Mouse (Mus musculus): ENCODE data around the gene Lcn9.
"Not testable (repeated sequence)": the region's sequence is repeated elsewhere in the genome, so short reads cannot be mapped to it uniquely, and the experiment has no call there.

Lcn9 gene

GRCm38 (mm10) chr2:25822806-25823205, at the start of gene Lcn9:
Lcn9 (plus strand) TSS chr2:25823153.
- DNase-seq, result no peak

GRCm38 (mm10) chr2:25773507-25773906, 49.4 kb upstream of the Lcn9 start:
- no peak for DNase-seq

- DNase-seq, result no peak
These were observed 48.3 kb upstream of the Lcn9 start for GRCm38 (mm10) chr2:25774640-25775039.

GRCm38 (mm10) chr2:25775991-25776390, 47.0 kb upstream of the Lcn9 start:
- no peak for DNase-seq

- DNase-seq, result no peak
These were observed 46.2 kb upstream of the Lcn9 start, which contains the start of gene Lcn11 for GRCm38 (mm10) chr2:25776717-25777116. Lcn11 (plus strand) TSS chr2:25777017.

- no peak for DNase-seq
These were observed 43.9 kb upstream of the Lcn9 start for GRCm38 (mm10) chr2:25779076-25779475.

- DNase-seq, result peak; percentile 29
These were observed 42.0 kb upstream of the Lcn9 start for GRCm38 (mm10) chr2:25780921-25781320.

GRCm38 (mm10) chr2:25781957-25782356, 41.0 kb upstream of the Lcn9 start, which contains the start of gene Gm13539:
Gm13539 (plus strand) TSS chr2:25782257.
- no peak for DNase-seq

GRCm38 (mm10) chr2:25785573-25786322, 37.2 kb upstream of the Lcn9 start:
- no peak for DNase-seq

GRCm38 (mm10) chr2:25789092-25789491, 33.9 kb upstream of the Lcn9 start:
- no peak for DNase-seq

GRCm38 (mm10) chr2:25797635-25798034, 25.3 kb upstream of the Lcn9 start:
- DNase-seq, result no peak

GRCm38 (mm10) chr2:25798065-25798464, 24.9 kb upstream of the Lcn9 start:
- DNase-seq, result no peak

GRCm38 (mm10) chr2:25811711-25812110, 11.2 kb upstream of the Lcn9 start:
- no peak for DNase-seq

GRCm38 (mm10) chr2:25813364-25813763, 9.6 kb upstream of the Lcn9 start:
- no peak for DNase-seq

- DNase-seq, result not testable (repeated sequence)
These were observed 7.2 kb upstream of the Lcn9 start, which contains the start of gene Glt6d1 for GRCm38 (mm10) chr2:25815748-25816147. Glt6d1 (minus strand) TSS chr2:25815848.

GRCm38 (mm10) chr2:25824751-25825150, 1.8 kb downstream of the Lcn9 start:
- no peak for DNase-seq

- no peak for DNase-seq
These were observed 5.5 kb downstream of the Lcn9 start for GRCm38 (mm10) chr2:25828344-25828947.

GRCm38 (mm10) chr2:25830786-25831185, 7.8 kb downstream of the Lcn9 start:
- DNase-seq, result no peak

GRCm38 (mm10) chr2:25836291-25836690, 13.3 kb downstream of the Lcn9 start:
- peak; percentile 87 for DNase-seq

- no peak for DNase-seq
These were observed 19.2 kb downstream of the Lcn9 start for GRCm38 (mm10) chr2:25842161-25842560.

GRCm38 (mm10) chr2:25842758-25843157, 19.8 kb downstream of the Lcn9 start:
- DNase-seq, result no peak

- DNase-seq, result no peak
These were observed 21.1 kb downstream of the Lcn9 start for GRCm38 (mm10) chr2:25844097-25844496.

GRCm38 (mm10) chr2:25846516-25846915, 23.6 kb downstream of the Lcn9 start:
- no peak for DNase-seq

- no peak for DNase-seq
These were observed 24.3 kb downstream of the Lcn9 start, which contains the start of gene Sohlh1 for GRCm38 (mm10) chr2:25847226-25847625. Sohlh1 (minus strand) TSS chr2:25847248.

All from cerebellum, adult 9-10 months (tissue).